Mouse (Mus musculus): Measurements from ENCODE around the gene Txnrd3. TPM values are rescaled to one million over a fixed set of nuclear protein-coding genes. Genes with fewer than 3 reads are reported as not detected.
A peak's percentile ranks its signal among the peaks of the same experiment; 100 is the strongest.

The Txnrd3 gene
- 6.6 and 7.3 TPM in 2 replicates for polyA plus RNA-seq (2015; fragmentation: Nextera tagmentation; extraction: Ambion mirVana)

- 0 out of 2 replicates have a peak, but pooled peaks have one; percentile 35 for TF ChIP-seq CTCF (IDR thresholded peaks at IDR 0.05; ENCODE audit: low read depth)
- ATAC-seq, result peak; percentile 91
- Histone ChIP-seq H3K4me3 (ENCODE audit: low read depth, low read length) (peak within 1 kb of the TSS; percentile 61), H3K4me2 (replicated peaks; ENCODE audit: low read depth) (peak within 1 kb of the TSS; percentile 96), H3K4me1 (replicated peaks; ENCODE audit: control insufficient read depth, insufficient read depth, low read length) (no peaks in the 10 kb centered on the region), H3K27ac (ENCODE audit: low read depth, low read length) (peak within 1 kb of the TSS; percentile 94), H3K9ac (ENCODE audit: low read depth, low read length) (peak within 1 kb of the TSS; percentile 70), H3K9me3 (ENCODE audit: control insufficient read depth) (no peaks in the 10 kb centered on the region), H3K36me3 (ENCODE audit: control insufficient read depth, insufficient read depth) (no peaks in the 10 kb centered on the region), H3K27me3 (replicated peaks; ENCODE audit: control insufficient read depth, insufficient read depth, low read length) (no peaks in the 10 kb centered on the region)
- WGBS, result under 1% methylated on average over 51 of the region's 51 CpGs
Observed at GRCm38 (mm10) chr6:89643798-89644270, at the start of gene Txnrd3. TSS of gene Txnrd3 (plus strand) at chr6:89643988.

GRCm38 (mm10) chr6:89595018-89595776 is 48.6 kb upstream of the Txnrd3 start, which contains the start of gene Chchd6:
TSS of gene Chchd6 (minus strand) at chr6:89595652.
- TF ChIP-seq CTCF (IDR thresholded peaks at IDR 0.05; ENCODE audit: low read depth), result no peak
- Histone ChIP-seq H3K36me3 (ENCODE audit: control insufficient read depth, insufficient read depth) (no peaks in the 10 kb centered on the region), H3K4me1 (replicated peaks; ENCODE audit: control insufficient read depth, insufficient read depth, low read length) (0 out of 2 replicates have a peak, but pooled peaks cover 4% of the 10 kb centered on the region), H3K4me3 (ENCODE audit: low read depth, low read length) (peak within 1 kb of the TSS; percentile 54), H3K27me3 (replicated peaks; ENCODE audit: control insufficient read depth, insufficient read depth, low read length) (no peaks in the 10 kb centered on the region), H3K4me2 (replicated peaks; ENCODE audit: low read depth) (peak within 1 kb of the TSS; percentile 86), H3K9me3 (ENCODE audit: control insufficient read depth) (no peaks in the 10 kb centered on the region), H3K9ac (ENCODE audit: low read depth, low read length) (peak within 1 kb of the TSS; percentile 35), H3K27ac (ENCODE audit: low read depth, low read length) (no peak within 1 kb of the TSS)
- WGBS, result under 1% methylated on average over 56 of the region's 56 CpGs
- ATAC-seq, result peak; percentile 100

GRCm38 (mm10) chr6:89595777-89596146 is 48.0 kb upstream of the Txnrd3 start:
- ATAC-seq, result peak; percentile 15; the same call in 1 of the 2 replicates
- no peaks in the 10 kb centered on the region for H3K9me3 ChIP-seq (ENCODE audit: control insufficient read depth)
- H3K27ac ChIP-seq (ENCODE audit: low read depth, low read length), result no peak overlapping the region
- no peaks in the 10 kb centered on the region for H3K27me3 ChIP-seq (replicated peaks; ENCODE audit: control insufficient read depth, insufficient read depth, low read length)
- 0 out of 2 replicates have a peak, but pooled peaks cover 4% of the 10 kb centered on the region for H3K4me1 ChIP-seq (replicated peaks; ENCODE audit: control insufficient read depth, insufficient read depth, low read length)
- WGBS, result 25% methylated on average over 5 of the region's 5 CpGs
- no peaks in the 10 kb centered on the region for H3K36me3 ChIP-seq (ENCODE audit: control insufficient read depth, insufficient read depth)
- no peak for TF ChIP-seq CTCF (IDR thresholded peaks at IDR 0.05; ENCODE audit: low read depth)
- H3K4me3 ChIP-seq (ENCODE audit: low read depth, low read length), result no peak overlapping the region; the same call in 1 of the 2 replicates
- peak overlapping the region; percentile 86 for H3K4me2 ChIP-seq (replicated peaks; ENCODE audit: low read depth)
- H3K9ac ChIP-seq (ENCODE audit: low read depth, low read length), result no peak overlapping the region

GRCm38 (mm10) chr6:89596510-89596909 is 47.3 kb upstream of the Txnrd3 start:
- WGBS, result 97% methylated on average over 1 of the region's 1 CpGs
- no peak overlapping the region for H3K4me2 ChIP-seq (replicated peaks; ENCODE audit: low read depth)
- TF ChIP-seq CTCF (IDR thresholded peaks at IDR 0.05; ENCODE audit: low read depth), result no peak
- H3K4me1 ChIP-seq (replicated peaks; ENCODE audit: control insufficient read depth, insufficient read depth, low read length), result 0 out of 2 replicates have a peak, but pooled peaks cover 4% of the 10 kb centered on the region
- no peaks in the 10 kb centered on the region for H3K27me3 ChIP-seq (replicated peaks; ENCODE audit: control insufficient read depth, insufficient read depth, low read length)
- no peak overlapping the region for H3K9ac ChIP-seq (ENCODE audit: low read depth, low read length)
- no peak overlapping the region for H3K4me3 ChIP-seq (ENCODE audit: low read depth, low read length)
- no peak overlapping the region for H3K27ac ChIP-seq (ENCODE audit: low read depth, low read length)
- no peaks in the 10 kb centered on the region for H3K36me3 ChIP-seq (ENCODE audit: control insufficient read depth, insufficient read depth)
- no peaks in the 10 kb centered on the region for H3K9me3 ChIP-seq (ENCODE audit: control insufficient read depth)
- no peak for ATAC-seq

- Histone ChIP-seq H3K27me3 (replicated peaks; ENCODE audit: control insufficient read depth, insufficient read depth, low read length) (no peaks in the 10 kb centered on the region), H3K4me3 (ENCODE audit: low read depth, low read length) (no peak overlapping the region), H3K4me1 (replicated peaks; ENCODE audit: control insufficient read depth, insufficient read depth, low read length) (no peaks in the 10 kb centered on the region), H3K9ac (ENCODE audit: low read depth, low read length) (no peak overlapping the region), H3K36me3 (ENCODE audit: control insufficient read depth, insufficient read depth) (no peaks in the 10 kb centered on the region), H3K27ac (ENCODE audit: low read depth, low read length) (no peak overlapping the region), H3K4me2 (replicated peaks; ENCODE audit: low read depth) (no peak overlapping the region), H3K9me3 (ENCODE audit: control insufficient read depth) (no peaks in the 10 kb centered on the region)
- TF ChIP-seq CTCF (IDR thresholded peaks at IDR 0.05; ENCODE audit: low read depth), result no peak
- WGBS, result 54% methylated on average over 3 of the region's 3 CpGs
- no peak for ATAC-seq
Observed at GRCm38 (mm10) chr6:89606096-89606495, 37.7 kb upstream of the Txnrd3 start.

- H3K9me3 ChIP-seq (ENCODE audit: control insufficient read depth), result no peaks in the 10 kb centered on the region
- H3K4me3 ChIP-seq (ENCODE audit: low read depth, low read length), result no peak overlapping the region
- H3K27ac ChIP-seq (ENCODE audit: low read depth, low read length), result no peak overlapping the region
- H3K9ac ChIP-seq (ENCODE audit: low read depth, low read length), result no peak overlapping the region
- no peaks in the 10 kb centered on the region for H3K4me1 ChIP-seq (replicated peaks; ENCODE audit: control insufficient read depth, insufficient read depth, low read length)
- H3K36me3 ChIP-seq (ENCODE audit: control insufficient read depth, insufficient read depth), result no peaks in the 10 kb centered on the region
- H3K4me2 ChIP-seq (replicated peaks; ENCODE audit: low read depth), result no peak overlapping the region
- peak; percentile 46 for TF ChIP-seq CTCF (IDR thresholded peaks at IDR 0.05; ENCODE audit: low read depth)
- ATAC-seq, result no peak
- no peaks in the 10 kb centered on the region for H3K27me3 ChIP-seq (replicated peaks; ENCODE audit: control insufficient read depth, insufficient read depth, low read length)
- 51% methylated on average over 4 of the region's 4 CpGs for WGBS
Observed at GRCm38 (mm10) chr6:89607999-89608398, 35.8 kb upstream of the Txnrd3 start.

Data from intestine, postnatal 0 days (tissue).